Mouse (Mus musculus) kidney, adult 11 months (tissue): ENCODE data around the gene Tmod2.

Experiments used
- DNase-seq: peaks from one replicate; pipeline ENCODE4 v3.0.0; 2022

Gene Tmod2

GRCm38 (mm10) chr9:75600166-75600934 is 10.8 kb downstream of the Tmod2 start:
- no peak for DNase-seq

GRCm38 (mm10) chr9:75599191-75599841 is 11.8 kb downstream of the Tmod2 start:
- DNase-seq: no peak

GRCm38 (mm10) chr9:75597596-75597995 is 13.5 kb downstream of the Tmod2 start:
- DNase-seq: no peak

- DNase-seq: no peak
These were observed 14.1 kb downstream of the Tmod2 start for GRCm38 (mm10) chr9:75597036-75597435.

- no peak for DNase-seq
These were observed 17.6 kb downstream of the Tmod2 start for GRCm38 (mm10) chr9:75593481-75593880.

GRCm38 (mm10) chr9:75589850-75590790 is 21.0 kb downstream of the Tmod2 start:
- no peak for DNase-seq

GRCm38 (mm10) chr9:75581694-75582350 is 29.3 kb downstream of the Tmod2 start:
- DNase-seq: peak; percentile 22

- no peak for DNase-seq
These were observed 31.8 kb downstream of the Tmod2 start for GRCm38 (mm10) chr9:75579321-75579720.

GRCm38 (mm10) chr9:75571036-75571942 is 39.8 kb downstream of the Tmod2 start:
- no peak for DNase-seq

GRCm38 (mm10) chr9:75568399-75568798 is 42.7 kb downstream of the Tmod2 start:
- DNase-seq: no peak

- DNase-seq: no peak
These were observed 46.2 kb downstream of the Tmod2 start for GRCm38 (mm10) chr9:75564892-75565291.

- DNase-seq: no peak
These were observed 47.5 kb downstream of the Tmod2 start for GRCm38 (mm10) chr9:75563622-75564021.

- no peak for DNase-seq
These were observed 47.9 kb downstream of the Tmod2 start for GRCm38 (mm10) chr9:75563176-75563575.

GRCm38 (mm10) chr9:75561040-75561669 is 50.0 kb downstream of the Tmod2 start:
- no peak for DNase-seq

- no peak for DNase-seq
These were observed 50.8 kb downstream of the Tmod2 start for GRCm38 (mm10) chr9:75560353-75560752.

- DNase-seq: peak; percentile 90
These were observed 51.6 kb downstream of the Tmod2 start, which contains the start of gene Tmod3 for GRCm38 (mm10) chr9:75559512-75560012. Gene Tmod3 (minus strand): TSS chr9:75559657.

- peak; percentile 44 for DNase-seq
These were observed 52.2 kb downstream of the Tmod2 start for GRCm38 (mm10) chr9:75558812-75559511.

- DNase-seq: no peak
These were observed 52.8 kb downstream of the Tmod2 start for GRCm38 (mm10) chr9:75558360-75558759.

- no peak for DNase-seq
These were observed 57.4 kb downstream of the Tmod2 start for GRCm38 (mm10) chr9:75553719-75554118.

- no peak for DNase-seq
These were observed 59.8 kb downstream of the Tmod2 start for GRCm38 (mm10) chr9:75551342-75551741.
